ENCODE assay signal across 27 mouse cellular contexts in the genomic region with DNA sequence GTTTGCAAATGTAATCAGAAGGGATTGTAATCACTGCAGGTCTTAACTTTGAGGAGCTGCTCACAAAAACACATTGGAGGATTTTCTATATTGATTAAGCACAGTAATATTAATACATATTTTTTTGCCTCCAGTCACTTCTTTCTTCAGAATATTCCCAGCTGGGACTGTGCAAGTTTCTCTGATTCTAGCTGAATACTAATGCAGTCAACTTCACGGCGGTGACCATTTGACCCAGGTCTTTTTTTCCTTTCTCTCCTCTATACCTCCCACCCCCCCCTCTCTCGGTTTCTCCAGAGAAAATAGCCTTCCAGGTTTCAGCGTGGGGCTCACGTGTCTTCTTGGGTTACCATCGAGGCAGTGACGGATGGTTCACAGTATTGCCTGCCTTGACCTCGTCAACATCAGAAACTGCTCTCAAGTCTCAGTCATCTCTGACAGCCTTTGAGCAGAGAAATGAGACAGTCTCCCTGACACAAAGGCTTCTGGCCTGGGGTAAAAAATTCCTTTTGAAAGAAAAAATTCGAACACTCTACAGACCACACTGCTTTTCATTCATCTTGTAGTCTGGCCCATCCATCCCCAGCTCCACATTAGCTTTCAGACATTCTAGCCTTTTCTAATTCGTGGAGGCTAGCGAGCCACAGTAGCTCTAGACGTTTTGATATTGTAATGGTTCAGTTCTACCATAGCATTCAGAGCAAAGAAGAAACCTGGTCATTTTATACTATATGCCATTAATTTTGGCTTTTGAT.
DNase-seq lines count a peak whose midpoint lies in the region; ATAC-seq and TF ChIP-seq lines count a peak whose summit lies in the region.
"Had no signal": no experiment of that assay in that cellular context is flagged by ENCODE, and none has a peak within 500 bp of the region (broad histone marks: within the 10 kb centered on the region; RNA-seq: fewer than 3 reads in every experiment).

No protein-coding gene starts in this region.

- H3K36me3 ChIP-seq in midbrain, embryonic 12.5 days = no peaks in the 10 kb centered on the region
- no peaks in the 10 kb centered on the region for H3K36me3 ChIP-seq in midbrain, postnatal 0 days (ENCODE audit: insufficient read depth, low read length)
- H3K36me3 ChIP-seq in neural tube, embryonic 12.5 days = no peaks in the 10 kb centered on the region
- H3K36me3 ChIP-seq: G1E; heart, embryonic 12.5 days; liver, embryonic 13.5 days had no signal

- no peak overlapping the region for H3K9ac ChIP-seq in midbrain, embryonic 12.5 days (replicated peaks)
- no peak overlapping the region for H3K9ac ChIP-seq in midbrain, postnatal 0 days (replicated peaks; ENCODE audit: low read length, poor library complexity, severe bottlenecking)
- H3K9ac ChIP-seq in neural tube, embryonic 12.5 days = no peak overlapping the region
- H3K9ac ChIP-seq: forebrain, postnatal 0 days; heart, embryonic 12.5 days; liver, embryonic 13.5 days had no signal

- H3K4me1 ChIP-seq in midbrain, embryonic 12.5 days = no peaks in the 10 kb centered on the region
- H3K4me1 ChIP-seq in midbrain, postnatal 0 days (ENCODE audit: insufficient read depth, low read length) = no peaks in the 10 kb centered on the region
- H3K4me1 ChIP-seq in neural tube, embryonic 12.5 days = no peaks in the 10 kb centered on the region
- H3K4me1 ChIP-seq: heart, embryonic 12.5 days; liver, embryonic 13.5 days had no signal

- H3K9me3 ChIP-seq in midbrain, embryonic 12.5 days = no peaks in the 10 kb centered on the region
- H3K9me3 ChIP-seq in midbrain, postnatal 0 days (ENCODE audit: low read length) = no peaks in the 10 kb centered on the region
- H3K9me3 ChIP-seq in neural tube, embryonic 12.5 days = no peaks in the 10 kb centered on the region
- H3K9me3 ChIP-seq: G1E; heart, embryonic 12.5 days; liver, embryonic 13.5 days had no signal

- TF ChIP-seq CTCF in midbrain, postnatal 0 days (IDR thresholded peaks at IDR 0.05) = no peak

- no peak overlapping the region for H3K4me3 ChIP-seq in midbrain, embryonic 12.5 days
- no peak overlapping the region for H3K4me3 ChIP-seq in midbrain, postnatal 0 days (ENCODE audit: low read depth, low read length)
- no peak overlapping the region for H3K4me3 ChIP-seq in neural tube, embryonic 12.5 days
- H3K4me3 ChIP-seq: heart, embryonic 12.5 days; layer of hippocampus, adult 2 months; liver, embryonic 13.5 days had no signal

- no peak overlapping the region for H3K4me2 ChIP-seq in midbrain, embryonic 12.5 days (replicated peaks)
- no peak overlapping the region for H3K4me2 ChIP-seq in midbrain, postnatal 0 days (ENCODE audit: low read depth, low read length, poor library complexity, severe bottlenecking)
- H3K4me2 ChIP-seq in neural tube, embryonic 12.5 days (replicated peaks) = no peak overlapping the region
- H3K4me2 ChIP-seq: heart, embryonic 12.5 days; liver, embryonic 13.5 days had no signal

- no peak for DNase-seq in midbrain, postnatal 0 days (ENCODE audit: low spot score)
- DNase-seq in embryo, embryonic 11 days = peak; percentile 45
- peak; percentile 43 for DNase-seq in mesoderm, embryonic 11.5 days (ENCODE audit: low read depth, low spot score)
- DNase-seq in right cerebral cortex, postnatal 10 days (ENCODE audit: low spot score in 2 of 2) = no peak
- DNase-seq: B cell, adult 2 months; cerebellum, adult 11-12 months; cerebellum, postnatal 10 days; forebrain, postnatal 0 days; gastrocnemius, postnatal 25 days; heart, adult 18-20 months; heart, postnatal 10 days; kidney, adult 9 months; kidney, postnatal 25 days; liver, embryonic 13.5 days; lung, adult 2 months; lung, postnatal 14 days; right cerebral cortex, postnatal 25 days had no signal

- no peak overlapping the region for H3K27ac ChIP-seq in midbrain, embryonic 12.5 days (replicated peaks)
- no peak overlapping the region for H3K27ac ChIP-seq in midbrain, postnatal 0 days (ENCODE audit: low read depth, low read length)
- no peak overlapping the region for H3K27ac ChIP-seq in neural tube, embryonic 12.5 days
- H3K27ac ChIP-seq: hindbrain, postnatal 0 days; layer of hippocampus, adult 2 months; liver, embryonic 13.5 days had no signal

- WGBS in midbrain, embryonic 12.5 days = 59% methylated on average over 12 of the region's 12 CpGs
- 47% methylated on average over 12 of the region's 12 CpGs for WGBS in midbrain, postnatal 0 days
- 40% methylated on average over 12 of the region's 12 CpGs for WGBS in neural tube, embryonic 12.5 days

- H3K27me3 ChIP-seq in midbrain, embryonic 12.5 days = no peaks in the 10 kb centered on the region
- H3K27me3 ChIP-seq in midbrain, postnatal 0 days (ENCODE audit: insufficient read depth, low read length) = no peaks in the 10 kb centered on the region
- H3K27me3 ChIP-seq in neural tube, embryonic 12.5 days (replicated peaks) = no peaks in the 10 kb centered on the region
- H3K27me3 ChIP-seq: CH12.LX; heart, embryonic 12.5 days; liver, embryonic 13.5 days had no signal

- ATAC-seq in midbrain, embryonic 12.5 days (ENCODE audit: low FRiP score, low read depth) = peak; percentile 44
- ATAC-seq in midbrain, postnatal 0 days (ENCODE audit: low FRiP score) = no peak
- ATAC-seq in neural tube, embryonic 12.5 days (ENCODE audit: low FRiP score, low read depth) = 0 out of 2 replicates have a peak, but pooled peaks have one; percentile 29
- no peak for ATAC-seq in frontal cortex, adult (ENCODE audit: low TSS enrichment)
- ATAC-seq: forebrain, postnatal 0 days; hindbrain, postnatal 0 days; intestine, embryonic 16.5 days; Patski had no signal

Comparison
In these comparisons a context has a peak if more than half of its experiments do, and no peak if none do; other contexts are left out.
1. ATAC-seq: peak in midbrain, embryonic 12.5 days (single experiment) and neural tube, embryonic 12.5 days (single experiment); none in midbrain, postnatal 0 days (single experiment) and frontal cortex, adult (single experiment).
2. DNase-seq: peak in embryo, embryonic 11 days (single experiment) and mesoderm, embryonic 11.5 days (single experiment); none in midbrain, postnatal 0 days (single experiment) and right cerebral cortex, postnatal 10 days (0 of 2).